Mouse (Mus musculus) liver, embryonic 15.5 days (tissue): Measurements from ENCODE around the gene Pgpep1. TPM values are rescaled to one million over a fixed set of nuclear protein-coding genes. Genes with fewer than 3 reads are reported as not detected.

ENCODE experiments used
- ATAC-seq: fragments of 200-750 bp; cut with Nextera tagmentation; 2 replicates; pipeline ENCODE4 v1.8.0; 2017; ENCODE audit warnings: moderate number of reproducible peaks, mild to moderate bottlenecking, moderate library complexity; ENCODE audit not compliant: insufficient read depth
- H3K27ac ChIP-seq: fragments of 300-500 bp; sonication (generic); replicated peaks from 2 replicates; pipeline ENCODE4 v1.5.1; 2015; ENCODE audit warnings: mild to moderate bottlenecking, inconsistent platforms
- H3K27me3 ChIP-seq: fragments of 300-500 bp; sonication (generic); 2 replicates; pipeline ENCODE4 v1.6.1; 2015; ENCODE audit warnings: mild to moderate bottlenecking, inconsistent platforms
- H3K36me3 ChIP-seq: fragments of 300-500 bp; sonication (generic); replicated peaks from 2 replicates; pipeline ENCODE4 v1.6.1; 2015; ENCODE audit warnings: moderate library complexity, mild to moderate bottlenecking, inconsistent platforms
- H3K4me1 ChIP-seq: fragments of 300-500 bp; sonication (generic); replicated peaks from 2 replicates; pipeline ENCODE4 v1.6.1; 2015; ENCODE audit warnings: inconsistent platforms
- H3K4me2 ChIP-seq: fragments of 300-500 bp; sonication (generic); 2 replicates; pipeline ENCODE4 v1.6.1; 2015; ENCODE audit warnings: moderate library complexity, mild to moderate bottlenecking, inconsistent platforms
- H3K4me3 ChIP-seq: fragments of 300-500 bp; sonication (generic); replicated peaks from 2 replicates; pipeline ENCODE4 v1.5.1; 2015; ENCODE audit warnings: mild to moderate bottlenecking, inconsistent platforms
- H3K9ac ChIP-seq: fragments of 300-500 bp; sonication (generic); 2 replicates; pipeline ENCODE4 v1.6.1; 2015; ENCODE audit warnings: moderate library complexity, mild to moderate bottlenecking, inconsistent platforms
- H3K9me3 ChIP-seq: fragments of 300-500 bp; sonication (generic); replicated peaks from 2 replicates; pipeline ENCODE4 v1.6.1; 2016; ENCODE audit warnings: inconsistent platforms
- WGBS: fragments of 180-500 bp; shearing (Covaris S2); methylation state at CpG from one replicate; pipeline ENCODE4 v1.1.7; 2015; ENCODE audit warnings: mixed read lengths; ENCODE audit not compliant: insufficient replicate concordance; 5-methylcytosine and 5-hydroxymethylcytosine counted together
- polyA plus RNA-seq: library from polyadenylated mRNA; unstranded; fragments of >200 nt; fragmentation: Nextera tagmentation; extraction: Ambion mirVana; gene quantifications from 2 replicates; pipeline ENCODE4 v1.2.1, GENCODE M21; 2015

Gene Pgpep1
- polyA plus RNA-seq, 1 experiment from 2014 or later: 21.7 TPM

DNA sequence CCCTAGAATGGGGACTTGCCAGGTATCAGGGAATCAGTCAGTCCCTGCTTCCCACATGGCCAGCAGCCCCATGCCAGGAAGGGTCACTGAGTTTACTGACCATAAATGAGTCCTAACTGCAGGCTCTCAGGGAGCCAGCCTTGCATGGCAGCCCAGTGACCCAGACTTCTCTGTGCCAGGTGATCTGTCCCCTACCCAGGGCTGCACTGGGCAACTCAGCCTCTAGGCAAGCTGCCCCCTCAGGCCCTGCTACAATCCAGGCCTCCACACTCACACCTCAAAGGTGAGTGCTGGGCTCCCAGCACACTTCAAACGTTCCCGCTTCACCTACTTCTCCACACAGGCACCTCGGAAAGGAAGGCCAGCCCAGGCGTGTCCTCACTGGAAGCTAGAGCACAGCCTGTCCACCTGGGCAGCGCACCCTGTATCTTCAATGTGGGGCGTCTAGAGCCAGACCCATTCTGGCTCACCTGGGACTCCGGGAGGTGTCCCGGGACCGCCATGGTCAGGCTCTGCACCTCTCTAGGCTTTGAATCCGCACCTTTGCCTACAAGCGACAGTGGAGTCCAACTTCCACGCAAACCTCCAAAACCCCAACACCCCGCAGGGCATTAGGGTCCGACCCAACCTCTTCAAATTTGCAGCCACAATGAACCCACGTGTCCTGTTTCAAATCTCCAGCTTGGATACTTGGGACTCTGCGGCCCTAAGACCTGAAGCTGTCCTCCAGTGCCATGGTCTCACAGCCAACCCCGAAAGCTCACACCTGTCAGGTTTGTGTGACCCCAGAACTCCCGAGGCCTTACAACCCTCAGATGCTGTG, 53.2 kb downstream of the Pgpep1 start:
- peaks cover 16% of the 10 kb centered on the region for H3K27me3 ChIP-seq
- peak overlapping the region; percentile 76 for H3K4me3 ChIP-seq
- WGBS: 46% methylated on average over 18 of the region's 18 CpGs
- peak overlapping the region; percentile 100 for H3K4me2 ChIP-seq
- no peak overlapping the region; the same call in 1 of the 2 replicates for H3K27ac ChIP-seq
- H3K9ac ChIP-seq: peak overlapping the region; percentile 74; the same call in 1 of the 2 replicates
- peaks cover 83% of the 10 kb centered on the region for H3K4me1 ChIP-seq
- H3K36me3 ChIP-seq: peaks cover 9% of the 10 kb centered on the region
- no peak for ATAC-seq
- no peaks in the 10 kb centered on the region for H3K9me3 ChIP-seq

DNA sequence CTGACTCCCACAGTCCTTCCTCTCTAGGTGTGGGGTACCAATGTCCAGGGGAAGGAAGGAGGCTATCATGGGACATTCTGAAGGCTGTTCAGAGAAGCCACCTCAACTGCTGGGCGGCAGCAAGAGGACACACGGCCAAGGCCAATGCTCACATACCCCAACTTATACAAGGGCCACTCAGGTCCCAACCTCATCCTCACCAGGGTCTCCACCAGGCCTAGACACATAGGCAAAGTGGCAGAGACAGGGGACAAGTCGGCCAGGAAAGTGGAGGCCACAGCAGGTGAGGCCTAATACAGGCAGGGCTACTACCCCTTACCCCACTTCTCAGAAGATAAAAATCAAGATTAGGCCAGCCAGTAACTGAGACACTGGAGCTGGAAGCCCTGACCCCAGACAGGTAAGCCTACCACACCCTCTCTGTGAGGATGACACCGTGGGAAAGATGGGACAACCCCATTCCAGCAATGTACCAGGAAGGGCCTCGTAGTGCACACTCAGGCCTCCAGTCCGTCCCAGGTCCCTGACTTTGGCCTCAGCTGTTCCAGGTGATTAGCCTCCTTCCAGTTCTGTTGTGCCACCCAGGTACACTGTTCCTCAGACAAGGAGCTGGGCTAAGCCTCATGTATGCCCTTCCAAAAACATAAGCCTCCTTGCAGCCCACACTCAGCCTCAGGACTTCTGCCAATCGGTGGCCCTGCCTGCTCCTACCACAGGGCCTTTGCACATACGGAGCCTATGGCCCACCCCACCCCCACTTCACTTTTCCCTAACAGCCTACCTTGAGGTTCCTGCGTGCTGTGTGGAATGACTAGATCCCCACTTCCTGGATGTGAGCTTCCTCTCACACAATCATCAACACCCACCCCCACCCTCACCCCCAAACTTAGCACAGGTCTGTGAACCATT, 54.1 kb downstream of the Pgpep1 start:
- Histone ChIP-seq H3K27ac (no peak overlapping the region), H3K9me3 (no peaks in the 10 kb centered on the region), H3K9ac (no peak overlapping the region), H3K27me3 (peaks cover 16% of the 10 kb centered on the region), H3K36me3 (peaks cover 9% of the 10 kb centered on the region), H3K4me2 (peak overlapping the region; percentile 100; the same call in 1 of the 2 replicates), H3K4me3 (no peak overlapping the region), H3K4me1 (peaks cover 82% of the 10 kb centered on the region)
- no peak for ATAC-seq
- WGBS: 63% methylated on average over 9 of the region's 9 CpGs

DNA sequence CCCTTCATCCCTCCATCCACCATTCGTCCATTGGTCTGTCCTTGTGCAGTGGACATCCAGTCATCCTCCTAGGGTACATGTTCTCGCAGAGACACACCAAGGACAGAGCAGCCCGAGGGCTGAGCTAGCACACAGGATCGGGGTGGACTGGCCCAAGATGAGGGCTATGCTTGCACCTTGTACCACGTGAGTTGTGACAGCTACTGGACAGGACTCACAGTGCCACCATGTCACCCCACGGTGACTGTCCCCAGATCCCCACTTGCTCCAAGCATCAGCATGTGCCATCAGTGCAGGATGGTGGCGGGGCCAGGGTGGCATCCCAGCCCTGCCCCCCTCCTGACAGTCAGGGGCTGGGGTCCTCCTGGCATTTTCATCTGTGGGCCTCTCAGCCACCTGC, 55.6 kb downstream of the Pgpep1 start:
- peaks cover 82% of the 10 kb centered on the region for H3K4me1 ChIP-seq
- WGBS: 73% methylated on average over 7 of the region's 7 CpGs
- no peaks in the 10 kb centered on the region for H3K9me3 ChIP-seq

GRCm38 (mm10) chr8:70602139-70602811, 57.9 kb downstream of the Pgpep1 start:
- H3K36me3 ChIP-seq: peaks cover 25% of the 10 kb centered on the region
- no peak overlapping the region for H3K9ac ChIP-seq
- WGBS: 77% methylated on average over 13 of the region's 13 CpGs
- H3K27ac ChIP-seq: no peak overlapping the region
- ATAC-seq: no peak
- H3K9me3 ChIP-seq: no peaks in the 10 kb centered on the region
- H3K4me3 ChIP-seq: no peak overlapping the region
- H3K4me2 ChIP-seq: no peak overlapping the region
- H3K27me3 ChIP-seq: no peaks in the 10 kb centered on the region
- H3K4me1 ChIP-seq: peaks cover 82% of the 10 kb centered on the region

More for the DNA sequence above, 55.6 kb downstream of the Pgpep1 start:
- ATAC-seq: no peak
- Histone ChIP-seq H3K4me3 (no peak overlapping the region), H3K9ac (no peak overlapping the region), H3K27me3 (peaks cover 12% of the 10 kb centered on the region), H3K36me3 (peaks cover 9% of the 10 kb centered on the region), H3K4me2 (no peak overlapping the region), H3K27ac (no peak overlapping the region)

- H3K4me3 ChIP-seq: peak overlapping the region; percentile 24
- no peak overlapping the region for H3K9ac ChIP-seq
- H3K36me3 ChIP-seq: peaks cover 29% of the 10 kb centered on the region
These were observed 58.9 kb downstream of the Pgpep1 start for GRCm38 (mm10) chr8:70601271-70601649.

DNA sequence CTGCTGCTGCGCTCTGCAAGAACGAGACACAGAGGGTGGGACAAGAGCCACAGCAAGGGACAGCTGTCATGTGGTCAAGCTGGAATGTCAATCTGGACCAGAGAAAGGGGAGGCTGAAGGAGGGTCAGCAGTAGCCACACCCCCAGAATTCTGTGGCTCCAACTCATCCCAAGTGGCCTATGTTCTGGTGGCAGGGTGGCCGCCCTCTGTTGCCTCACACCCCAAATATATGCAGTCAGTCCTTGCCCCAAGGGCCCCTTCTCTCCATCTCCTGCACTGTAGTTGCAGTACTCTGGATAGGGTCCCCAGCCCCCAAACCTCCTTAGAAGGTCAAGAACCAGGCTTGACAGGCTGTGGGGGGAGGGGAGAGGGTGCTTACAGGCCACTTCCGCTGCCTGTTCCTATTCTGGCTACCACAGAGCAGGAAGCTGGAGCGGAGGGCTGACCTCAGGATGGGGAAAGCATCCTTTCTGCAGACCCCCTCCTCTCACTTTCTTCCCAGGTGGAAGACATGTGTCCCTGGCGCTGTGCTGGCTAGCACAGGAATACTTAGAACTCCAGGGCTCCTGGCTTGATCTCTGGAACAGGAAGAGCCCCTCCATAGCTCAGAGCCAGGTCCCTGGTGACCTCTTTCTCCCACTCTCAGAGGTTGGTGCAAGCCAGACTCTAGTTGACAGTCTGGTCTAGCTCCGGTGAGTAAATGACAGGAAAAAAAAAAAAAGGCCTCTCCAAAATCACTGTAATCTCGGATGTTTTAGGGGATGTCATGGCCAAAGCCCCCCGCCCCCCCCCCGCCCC, 59.5 kb downstream of the Pgpep1 start:
- Histone ChIP-seq H3K4me3 (peak overlapping the region; percentile 24), H3K9me3 (no peaks in the 10 kb centered on the region), H3K4me2 (peak overlapping the region; percentile 56), H3K36me3 (peaks cover 35% of the 10 kb centered on the region), H3K27ac (peak overlapping the region; percentile 42), H3K27me3 (no peaks in the 10 kb centered on the region), H3K9ac (peak overlapping the region; percentile 26; the same call in 1 of the 2 replicates), H3K4me1 (peaks cover 80% of the 10 kb centered on the region)
- 32% methylated on average over 10 of the region's 10 CpGs for WGBS
- ATAC-seq: no peak

More at GRCm38 (mm10) chr8:70601271-70601649, 58.9 kb downstream of the Pgpep1 start:
- WGBS: 3% methylated on average over 26 of the region's 26 CpGs
- peak overlapping the region; percentile 56 for H3K4me2 ChIP-seq
- H3K27ac ChIP-seq: peak overlapping the region; percentile 42
- peaks cover 80% of the 10 kb centered on the region for H3K4me1 ChIP-seq
- no peaks in the 10 kb centered on the region for H3K27me3 ChIP-seq
- H3K9me3 ChIP-seq: no peaks in the 10 kb centered on the region
- ATAC-seq: peak; percentile 58

- Histone ChIP-seq H3K4me1 (peaks cover 88% of the 10 kb centered on the region), H3K36me3 (peaks cover 37% of the 10 kb centered on the region)
- 78% methylated on average over 12 of the region's 12 CpGs for WGBS
These were observed 60.5 kb downstream of the Pgpep1 start for GRCm38 (mm10) chr8:70599507-70600290.

DNA sequence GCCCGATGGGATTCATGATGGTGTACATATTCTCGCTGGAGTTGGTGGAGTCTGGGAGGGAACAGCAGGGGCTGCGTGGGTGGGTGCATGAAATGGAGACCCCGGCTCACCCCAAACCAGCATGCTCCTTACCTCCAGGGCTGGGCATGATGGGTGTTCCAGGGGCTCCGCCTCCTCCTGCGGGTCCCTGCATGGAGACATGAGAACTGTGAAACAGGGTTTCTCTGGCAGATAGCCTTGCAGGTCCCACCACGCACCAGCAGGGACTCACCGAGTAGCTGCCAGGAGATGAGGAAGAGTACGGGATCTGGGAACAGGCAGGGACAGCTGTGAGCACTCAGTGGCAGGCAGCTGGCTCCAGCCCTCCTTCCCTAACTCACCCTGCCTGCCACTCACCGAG, 61.5 kb downstream of the Pgpep1 start:
- peaks cover 90% of the 10 kb centered on the region for H3K4me1 ChIP-seq
- ATAC-seq: no peak
- peak overlapping the region; percentile 61 for H3K4me2 ChIP-seq
- H3K36me3 ChIP-seq: peaks cover 37% of the 10 kb centered on the region
- no peak overlapping the region for H3K27ac ChIP-seq
- no peak overlapping the region for H3K9ac ChIP-seq
- WGBS: 59% methylated on average over 10 of the region's 10 CpGs
- no peaks in the 10 kb centered on the region for H3K9me3 ChIP-seq
- 0 out of 2 replicates have a peak overlapping the region, but pooled peaks have one; percentile 32 for H3K4me3 ChIP-seq
- H3K27me3 ChIP-seq: no peaks in the 10 kb centered on the region

More at GRCm38 (mm10) chr8:70599507-70600290, 60.5 kb downstream of the Pgpep1 start:
- H3K9me3 ChIP-seq: no peaks in the 10 kb centered on the region
- H3K27ac ChIP-seq: no peak overlapping the region
- no peak for ATAC-seq
- no peak overlapping the region for H3K9ac ChIP-seq
- no peak overlapping the region for H3K4me3 ChIP-seq
- H3K4me2 ChIP-seq: no peak overlapping the region
- H3K27me3 ChIP-seq: no peaks in the 10 kb centered on the region

DNA sequence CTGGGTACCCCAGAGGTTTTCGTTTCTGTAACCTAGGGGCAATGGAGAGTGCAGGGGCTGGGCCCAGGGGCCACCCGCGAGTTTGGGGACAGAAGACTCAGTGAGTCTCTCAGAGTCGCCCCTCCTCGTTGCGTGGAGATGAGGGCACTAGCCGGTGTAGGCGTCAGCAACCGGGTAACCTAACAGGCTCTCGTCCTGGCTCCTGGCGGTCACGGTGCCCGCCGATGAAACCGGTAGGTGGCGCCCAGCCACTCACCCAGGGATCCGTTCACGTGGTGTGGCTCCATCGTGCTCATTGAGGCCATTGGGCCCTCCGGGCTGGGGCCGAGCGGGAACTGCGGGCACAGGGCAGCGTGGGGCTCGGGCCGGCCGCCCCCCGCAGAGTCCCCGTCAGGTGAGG, 61.9 kb downstream of the Pgpep1 start:
- peaks cover 93% of the 10 kb centered on the region for H3K4me1 ChIP-seq
- H3K4me3 ChIP-seq: peak overlapping the region; percentile 32
- H3K27me3 ChIP-seq: no peaks in the 10 kb centered on the region
- H3K36me3 ChIP-seq: peaks cover 37% of the 10 kb centered on the region
- no peak overlapping the region for H3K9ac ChIP-seq
- H3K4me2 ChIP-seq: peak overlapping the region; percentile 61
- no peaks in the 10 kb centered on the region for H3K9me3 ChIP-seq
- ATAC-seq: no peak
- no peak overlapping the region for H3K27ac ChIP-seq
- 36% methylated on average over 29 of the region's 29 CpGs for WGBS
